Mouse (Mus musculus): ENCODE data around the gene Cdh23.

Cdh23 gene

DNA sequence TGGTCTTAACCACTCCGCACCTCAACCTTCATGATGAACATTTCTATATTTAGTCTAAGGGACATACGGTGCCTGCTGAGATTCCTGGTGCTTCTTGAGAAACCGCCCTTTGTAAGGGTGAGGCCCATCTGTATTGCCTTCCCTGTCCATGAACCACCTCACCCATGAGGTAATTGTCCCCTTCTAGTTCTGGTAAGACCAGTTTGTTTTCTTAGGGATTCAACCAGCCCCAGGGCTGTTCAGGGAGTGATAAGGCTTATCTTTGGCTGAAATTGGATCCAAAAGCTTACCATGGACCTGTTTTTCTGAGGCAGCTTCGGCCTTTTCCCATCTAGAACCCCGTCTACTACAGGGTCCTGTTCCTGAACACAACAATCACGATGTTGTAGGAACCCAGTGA, 440.2 kb downstream of the Cdh23 start:
- DNase-seq (ENCODE audit: low spot score): no peak
